Mouse (Mus musculus): ENCODE results near the gene Oaf.

DNA sequence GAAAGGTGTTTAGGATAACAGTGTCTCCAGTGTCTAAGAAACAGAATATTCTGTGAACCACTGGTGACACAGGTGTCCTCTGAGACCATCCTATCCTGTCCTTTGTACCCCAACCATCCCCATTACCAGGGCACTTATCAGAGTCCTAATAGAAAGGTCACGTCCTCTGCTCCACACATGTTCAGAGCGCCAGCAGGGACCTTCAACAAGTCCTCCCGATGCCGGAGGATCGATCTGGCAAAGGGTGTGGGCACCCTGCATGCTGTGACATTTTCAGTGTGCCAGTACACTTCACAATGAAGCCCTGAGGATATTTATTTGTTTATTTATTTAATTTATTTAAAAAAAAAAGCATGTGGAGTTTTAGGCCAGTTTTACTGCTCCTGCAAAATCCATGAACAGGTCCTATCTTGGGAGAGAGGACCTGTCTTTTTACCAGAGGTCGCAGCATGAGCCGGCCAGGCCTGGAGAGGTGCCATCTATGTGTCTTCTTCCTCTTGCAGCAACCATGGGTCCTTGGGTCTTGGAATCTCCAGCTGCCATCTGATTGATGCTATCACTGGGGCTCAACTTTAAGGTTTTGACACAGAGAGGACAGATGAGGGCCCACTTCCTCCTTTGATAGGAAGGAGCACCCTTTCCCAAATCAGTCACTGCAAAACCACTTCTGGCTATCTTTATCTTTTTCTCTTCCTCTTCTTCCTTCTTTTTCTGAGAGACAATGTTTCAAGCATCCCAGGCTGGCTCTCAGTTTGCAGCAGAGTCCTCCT, 6.3 kb upstream of the Oaf start:
- TF ChIP-seq CTCF (conservative IDR thresholded peaks at IDR 0.05; ENCODE audit: low read length) = no peak
- TF ChIP-seq NANOG (IDR thresholded peaks at IDR 0.05; ENCODE audit: borderline replicate concordance, low read length) = no peak
- TF ChIP-seq POU5F1 (IDR thresholded peaks at IDR 0.05; ENCODE audit: borderline replicate concordance, low read length) = no peak

Measured in E14TG2a.4 (cell line).